Mouse (Mus musculus): ENCODE data around the gene Hist1h2bl. TPM values are rescaled to one million over a fixed set of nuclear protein-coding genes. Genes with fewer than 3 reads are reported as not detected.
"Not testable (repeated sequence)": the region's sequence is repeated elsewhere in the genome, so short reads cannot be mapped to it uniquely, and the experiment has no call there.

The Hist1h2bl gene
- 118 and 183 TPM in 2 replicates for polyA plus RNA-seq (2012; rRNA removed)

DNA sequence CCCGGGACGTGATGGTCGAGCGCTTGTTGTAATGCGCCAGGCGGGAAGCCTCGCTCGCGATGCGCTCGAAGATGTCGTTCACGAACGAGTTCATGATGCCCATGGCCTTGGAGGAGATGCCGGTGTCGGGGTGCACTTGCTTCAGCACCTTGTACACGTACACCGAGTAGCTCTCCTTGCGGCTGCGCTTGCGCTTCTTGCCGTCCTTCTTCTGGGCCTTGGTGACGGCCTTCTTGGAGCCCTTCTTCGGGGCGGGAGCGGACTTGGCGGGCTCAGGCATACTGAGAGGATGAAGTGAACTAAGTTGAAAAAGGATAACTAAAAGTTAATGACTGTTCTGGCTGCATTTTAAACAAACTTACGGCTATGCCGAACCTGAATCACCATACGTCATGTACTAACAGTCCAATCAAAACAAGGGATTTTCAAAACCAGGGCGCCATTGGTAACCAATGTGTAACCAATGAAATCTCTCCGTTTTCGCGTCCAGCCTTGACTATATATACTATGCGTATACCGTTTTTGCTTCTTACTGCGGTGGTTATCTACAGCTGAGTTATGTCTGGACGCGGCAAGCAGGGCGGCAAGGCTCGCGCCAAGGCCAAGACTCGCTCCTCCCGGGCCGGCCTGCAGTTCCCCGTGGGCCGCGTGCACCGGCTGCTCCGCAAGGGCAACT, at the start of gene Hist1h2bl, which contains the start of gene Hist1h2ai:
TSS of gene Hist1h2bl (minus strand) at position 280 of the 676 bp plus-strand sequence.
TSS of gene Hist1h2ai (plus strand) at position 559 of the 676 bp plus-strand sequence.
- 0% methylated on average over 34 of the region's 50 CpGs for WGBS
- peak; percentile 85 for DNase-seq
- peak; percentile 58; the same call in 1 of the 2 replicates for TF ChIP-seq POLR2A (IDR thresholded peaks at IDR 0.05; ENCODE audit: control insufficient read depth, extremely low read depth, insufficient read depth, low read length, poor library complexity)

DNA sequence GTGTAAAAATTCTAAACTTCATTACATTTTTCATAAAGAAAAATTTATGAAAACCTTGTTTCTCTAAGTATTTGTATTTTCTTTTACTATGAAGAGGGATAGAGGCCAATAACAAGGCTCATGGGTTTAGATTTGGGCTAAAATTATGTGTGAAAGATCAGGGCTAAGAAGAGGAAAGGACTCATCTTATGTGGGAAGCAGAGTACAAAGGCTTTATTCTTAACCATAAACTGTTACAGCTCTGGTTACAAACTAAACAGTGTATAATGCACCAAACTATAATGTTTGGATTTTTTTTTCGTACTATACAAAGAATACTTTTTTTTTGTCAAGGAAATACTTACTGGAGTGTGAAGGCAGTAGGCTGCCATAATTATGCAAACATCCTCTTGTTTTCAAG, 39.8 kb upstream of the Hist1h2bl start:
- H3K4me1 ChIP-seq (replicated peaks; ENCODE audit: control insufficient read depth, insufficient read depth, low read length), result peaks cover 3% of the 10 kb centered on the region; the same call in 1 of the 2 replicates
- WGBS, result 70% methylated on average over 1 of the region's 1 CpGs
- no peak overlapping the region for H3K4me3 ChIP-seq (ENCODE audit: control insufficient read depth, insufficient read depth, low read length)
- no peaks in the 10 kb centered on the region for H3K36me3 ChIP-seq (ENCODE audit: control insufficient read depth, insufficient read depth, low read length)
- no peaks in the 10 kb centered on the region for H3K27me3 ChIP-seq (ENCODE audit: control insufficient read depth, insufficient read depth, low read length)
- TF ChIP-seq CTCF (IDR thresholded peaks at IDR 0.05; ENCODE audit: borderline replicate concordance, control insufficient read depth, extremely low read depth, insufficient read depth, low read length, poor library complexity) (no peak), POLR2A (IDR thresholded peaks at IDR 0.05; ENCODE audit: control insufficient read depth, extremely low read depth, insufficient read depth, low read length, poor library complexity) (no peak)
- no peak for DNase-seq
- H3K27ac ChIP-seq (ENCODE audit: control insufficient read depth, insufficient read depth, low read length), result no peak overlapping the region

More for the DNA sequence above, at the start of gene Hist1h2bl, which contains the start of gene Hist1h2ai:
- H3K4me1 ChIP-seq (replicated peaks; ENCODE audit: control insufficient read depth, insufficient read depth, low read length); H3K36me3 ChIP-seq (ENCODE audit: control insufficient read depth, insufficient read depth, low read length); H3K27me3 ChIP-seq (ENCODE audit: control insufficient read depth, insufficient read depth, low read length): not testable (repeated sequence)
- Histone ChIP-seq H3K27ac (ENCODE audit: control insufficient read depth, insufficient read depth, low read length) (peak within 1 kb of the TSS; percentile 93), H3K4me3 (ENCODE audit: control insufficient read depth, insufficient read depth, low read length) (peak within 1 kb of the TSS; percentile 49)

DNA sequence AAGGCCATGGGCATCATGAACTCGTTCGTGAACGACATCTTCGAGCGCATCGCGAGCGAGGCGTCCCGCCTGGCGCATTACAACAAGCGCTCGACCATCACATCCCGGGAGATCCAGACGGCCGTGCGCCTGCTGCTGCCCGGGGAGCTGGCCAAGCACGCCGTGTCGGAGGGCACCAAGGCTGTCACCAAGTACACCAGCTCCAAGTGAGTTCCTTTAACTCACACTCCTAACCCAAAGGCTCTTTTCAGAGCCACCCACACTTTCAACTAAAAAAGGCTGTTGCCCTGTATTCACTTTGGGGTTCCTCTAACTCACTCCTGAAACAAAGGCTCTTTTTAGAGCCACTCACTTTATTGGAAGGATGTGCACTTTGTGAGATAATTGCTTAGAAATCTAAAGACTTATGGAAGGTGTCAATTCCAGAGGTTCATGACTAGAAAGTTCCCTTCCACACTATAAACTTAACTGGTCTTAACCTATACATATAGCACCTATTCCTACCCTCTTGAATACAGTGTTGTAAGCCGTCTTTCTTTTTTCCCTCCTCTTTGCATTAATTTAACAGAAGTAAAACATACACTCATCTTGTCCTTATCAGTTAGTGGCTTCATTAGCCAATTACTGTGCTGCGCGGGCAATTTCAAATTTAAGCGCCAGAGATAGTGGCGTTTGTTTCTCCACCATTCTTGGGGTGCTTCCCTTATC, 38.5 kb upstream of the Hist1h2bl start:
- H3K4me3 ChIP-seq (ENCODE audit: control insufficient read depth, insufficient read depth, low read length), result peak overlapping the region; percentile 49
- DNase-seq, result peak; percentile 42
- H3K27ac ChIP-seq (ENCODE audit: control insufficient read depth, insufficient read depth, low read length), result peak overlapping the region; percentile 90
- not testable (repeated sequence) for H3K27me3 ChIP-seq (ENCODE audit: control insufficient read depth, insufficient read depth, low read length); H3K36me3 ChIP-seq (ENCODE audit: control insufficient read depth, insufficient read depth, low read length); H3K4me1 ChIP-seq (replicated peaks; ENCODE audit: control insufficient read depth, insufficient read depth, low read length)
- whole genome bisulfite sequencing, result under 1% methylated on average over 25 of the region's 26 CpGs

DNA sequence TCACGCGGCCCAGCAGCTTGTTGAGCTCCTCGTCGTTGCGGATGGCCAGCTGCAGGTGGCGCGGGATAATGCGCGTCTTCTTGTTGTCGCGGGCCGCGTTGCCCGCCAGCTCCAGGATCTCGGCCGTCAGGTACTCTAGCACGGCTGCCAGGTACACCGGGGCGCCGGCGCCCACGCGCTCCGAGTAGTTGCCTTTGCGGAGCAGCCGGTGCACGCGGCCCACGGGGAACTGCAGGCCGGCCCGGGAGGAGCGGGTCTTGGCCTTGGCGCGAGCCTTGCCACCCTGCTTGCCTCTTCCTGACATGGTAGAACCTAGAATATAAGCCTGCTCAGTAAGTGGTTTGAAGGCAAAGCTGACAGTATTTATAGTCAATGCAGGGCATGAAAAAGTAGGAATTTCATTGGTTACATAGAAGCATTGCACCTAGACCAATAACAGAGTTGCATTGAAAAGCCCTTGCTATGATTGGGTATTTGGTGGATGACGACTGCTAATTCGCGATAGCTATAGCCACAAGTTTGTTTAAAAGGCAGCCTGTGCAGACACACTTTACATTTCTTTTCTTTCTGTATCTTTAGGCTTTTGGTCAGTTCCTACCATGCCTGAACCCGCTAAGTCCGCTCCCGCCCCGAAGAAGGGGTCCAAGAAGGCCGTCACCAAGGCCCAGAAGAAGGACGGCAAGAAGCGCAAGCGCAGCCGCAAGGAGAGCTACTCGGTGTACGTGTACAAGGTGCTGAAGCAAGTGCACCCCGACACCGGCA, 37.8 kb upstream of the Hist1h2bl start, which contains the start of the genes Hist1h2ak and Hist1h2bn:
TSS of gene Hist1h2ak (minus strand) at position 304 of the 762 bp plus-strand sequence.
TSS of gene Hist1h2bn (plus strand) at position 600 of the 762 bp plus-strand sequence.
- H3K4me1 ChIP-seq (replicated peaks; ENCODE audit: control insufficient read depth, insufficient read depth, low read length); H3K36me3 ChIP-seq (ENCODE audit: control insufficient read depth, insufficient read depth, low read length); H3K27me3 ChIP-seq (ENCODE audit: control insufficient read depth, insufficient read depth, low read length): not testable (repeated sequence)
- peak within 1 kb of the TSS; percentile 69 for H3K4me3 ChIP-seq (ENCODE audit: control insufficient read depth, insufficient read depth, low read length)
- peak; percentile 78 for DNase-seq
- peak; percentile 68; the same call in 1 of the 2 replicates for TF ChIP-seq POLR2A (IDR thresholded peaks at IDR 0.05; ENCODE audit: control insufficient read depth, extremely low read depth, insufficient read depth, low read length, poor library complexity)
- peak within 1 kb of the TSS; percentile 94 for H3K27ac ChIP-seq (ENCODE audit: control insufficient read depth, insufficient read depth, low read length)
- under 1% methylated on average over 50 of the region's 50 CpGs for WGBS

DNA sequence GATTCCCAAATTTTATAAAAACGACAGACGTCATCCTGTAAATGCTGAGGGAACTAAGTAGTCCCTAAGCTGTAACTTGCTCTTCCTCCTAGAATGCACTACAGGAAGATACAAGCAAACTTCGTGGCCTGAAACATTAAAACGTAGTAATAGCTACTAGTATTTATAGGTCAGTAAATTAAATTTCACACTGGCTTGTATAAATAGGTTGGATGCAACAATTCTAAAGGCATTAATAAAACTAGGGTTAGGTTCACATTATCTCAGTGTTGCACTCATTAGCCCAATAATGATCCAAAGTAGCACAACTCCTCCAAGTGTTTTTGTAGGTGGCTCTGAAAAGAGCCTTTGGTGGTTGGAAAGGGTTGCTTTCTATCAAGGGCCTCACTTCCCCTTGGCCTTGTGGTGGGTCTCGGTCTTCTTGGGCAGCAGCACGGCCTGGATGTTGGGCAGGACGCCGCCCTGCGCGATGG, 37.1 kb upstream of the Hist1h2bl start:
- TF ChIP-seq POLR2A (IDR thresholded peaks at IDR 0.05; ENCODE audit: control insufficient read depth, extremely low read depth, insufficient read depth, low read length, poor library complexity) (no peak), CTCF (IDR thresholded peaks at IDR 0.05; ENCODE audit: borderline replicate concordance, control insufficient read depth, extremely low read depth, insufficient read depth, low read length, poor library complexity) (no peak)
- H3K27me3 ChIP-seq (ENCODE audit: control insufficient read depth, insufficient read depth, low read length), result no peaks in the 10 kb centered on the region
- peak overlapping the region; percentile 69 for H3K4me3 ChIP-seq (ENCODE audit: control insufficient read depth, insufficient read depth, low read length)
- DNase-seq, result no peak
- peak overlapping the region; percentile 94 for H3K27ac ChIP-seq (ENCODE audit: control insufficient read depth, insufficient read depth, low read length)
- H3K36me3 ChIP-seq (ENCODE audit: control insufficient read depth, insufficient read depth, low read length), result no peaks in the 10 kb centered on the region
- WGBS, result 4% methylated on average over 10 of the region's 10 CpGs
- peaks cover 5% of the 10 kb centered on the region; the same call in 1 of the 2 replicates for H3K4me1 ChIP-seq (replicated peaks; ENCODE audit: control insufficient read depth, insufficient read depth, low read length)

DNA sequence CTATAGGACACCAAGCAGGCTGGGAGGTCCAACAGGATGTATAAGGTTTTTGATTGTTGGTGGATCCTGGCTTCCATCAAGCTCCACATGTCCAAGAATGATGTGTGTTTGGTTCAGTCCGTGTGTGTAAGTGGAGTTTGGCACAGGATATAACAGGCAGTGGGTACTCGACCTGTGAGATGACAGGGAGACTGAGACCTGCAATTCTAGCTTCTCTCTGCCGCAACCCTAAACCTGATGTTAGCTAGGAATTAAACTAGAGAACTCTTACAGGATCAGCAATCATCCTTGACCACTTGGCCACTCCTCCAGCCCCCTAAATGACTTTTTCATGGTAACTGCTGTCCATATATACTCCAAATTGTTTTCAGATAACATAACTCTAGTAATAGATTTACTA, 36.4 kb upstream of the Hist1h2bl start:
- no peak for DNase-seq
- TF ChIP-seq POLR2A (IDR thresholded peaks at IDR 0.05; ENCODE audit: control insufficient read depth, extremely low read depth, insufficient read depth, low read length, poor library complexity) (no peak), CTCF (IDR thresholded peaks at IDR 0.05; ENCODE audit: borderline replicate concordance, control insufficient read depth, extremely low read depth, insufficient read depth, low read length, poor library complexity) (no peak)
- 54% methylated on average over 3 of the region's 3 CpGs for WGBS
- Histone ChIP-seq H3K4me3 (ENCODE audit: control insufficient read depth, insufficient read depth, low read length) (no peak overlapping the region), H3K27ac (ENCODE audit: control insufficient read depth, insufficient read depth, low read length) (peak overlapping the region; percentile 7; the same call in 1 of the 2 replicates), H3K4me1 (replicated peaks; ENCODE audit: control insufficient read depth, insufficient read depth, low read length) (peaks cover 7% of the 10 kb centered on the region), H3K36me3 (ENCODE audit: control insufficient read depth, insufficient read depth, low read length) (no peaks in the 10 kb centered on the region), H3K27me3 (ENCODE audit: control insufficient read depth, insufficient read depth, low read length) (no peaks in the 10 kb centered on the region)

All from thymus, adult 2 months (tissue).